Mouse (Mus musculus) liver, embryonic 16.5 days (tissue): ENCODE results near the gene Smg5. TPM values are rescaled to one million over a fixed set of nuclear protein-coding genes. Genes with fewer than 3 reads are reported as not detected.
"Not testable (repeated sequence)": the region's sequence is repeated elsewhere in the genome, so short reads cannot be mapped to it uniquely, and the experiment has no call there.

Experiments
- ATAC-seq: fragments of 200-750 bp; cut with Nextera tagmentation; 2 replicates; pipeline ENCODE4 v1.8.0; 2017; ENCODE audit warnings: low read depth, mild to moderate bottlenecking, moderate number of reproducible peaks, moderate library complexity
- H3K27ac ChIP-seq: fragments of 300-500 bp; sonication (generic); 2 replicates; pipeline ENCODE4 v1.5.1; 2014; ENCODE audit warnings: mild to moderate bottlenecking, low read length
- H3K27me3 ChIP-seq: fragments of 300-500 bp; sonication (generic); 2 replicates; pipeline ENCODE4 v1.6.1; 2014; ENCODE audit warnings: low read depth, low read length, mixed read lengths; ENCODE audit not compliant: control insufficient read depth, insufficient read depth
- H3K36me3 ChIP-seq: fragments of 300-500 bp; sonication (generic); 2 replicates; pipeline ENCODE4 v1.6.1; 2014; ENCODE audit warnings: mild to moderate bottlenecking; ENCODE audit not compliant: control insufficient read depth, insufficient read depth
- H3K4me1 ChIP-seq: fragments of 300-500 bp; sonication (generic); 2 replicates; pipeline ENCODE4 v1.6.1; 2014; ENCODE audit warnings: low read depth, low read length, mixed read lengths; ENCODE audit not compliant: control insufficient read depth
- H3K4me2 ChIP-seq: fragments of 300-500 bp; sonication (generic); 2 replicates; pipeline ENCODE4 v1.6.1; 2014; ENCODE audit warnings: low read depth, low read length, mixed read lengths
- H3K4me3 ChIP-seq: fragments of 300-500 bp; sonication (generic); 2 replicates; pipeline ENCODE4 v1.5.1; 2014; ENCODE audit warnings: low read depth, mild to moderate bottlenecking, low read length
- H3K9ac ChIP-seq: fragments of 300-500 bp; sonication (generic); 2 replicates; pipeline ENCODE4 v1.6.1; 2014; ENCODE audit warnings: low read depth, low read length
- H3K9me3 ChIP-seq: fragments of 300-500 bp; sonication (generic); replicated peaks from 2 replicates; pipeline ENCODE4 v1.6.1; 2016; ENCODE audit warnings: low read length; ENCODE audit not compliant: control insufficient read depth
- WGBS: fragments of 180-500 bp; shearing (Covaris S2); extraction: QIAGEN DNeasy Blood & Tissue Kit; methylation state at CpG from one replicate; pipeline ENCODE4 v1.1.7; 2014; ENCODE audit not compliant: insufficient replicate concordance; 5-methylcytosine and 5-hydroxymethylcytosine counted together
- polyA plus RNA-seq: library from polyadenylated mRNA; unstranded; fragments of >200 nt; fragmentation: Nextera tagmentation; extraction: Ambion mirVana; gene quantifications from 2 replicates; pipeline ENCODE4 v1.2.1, GENCODE M21; 2015

Smg5 gene
- polyA plus RNA-seq: 27.7 and 30.8 TPM in 2 replicates

DNA sequence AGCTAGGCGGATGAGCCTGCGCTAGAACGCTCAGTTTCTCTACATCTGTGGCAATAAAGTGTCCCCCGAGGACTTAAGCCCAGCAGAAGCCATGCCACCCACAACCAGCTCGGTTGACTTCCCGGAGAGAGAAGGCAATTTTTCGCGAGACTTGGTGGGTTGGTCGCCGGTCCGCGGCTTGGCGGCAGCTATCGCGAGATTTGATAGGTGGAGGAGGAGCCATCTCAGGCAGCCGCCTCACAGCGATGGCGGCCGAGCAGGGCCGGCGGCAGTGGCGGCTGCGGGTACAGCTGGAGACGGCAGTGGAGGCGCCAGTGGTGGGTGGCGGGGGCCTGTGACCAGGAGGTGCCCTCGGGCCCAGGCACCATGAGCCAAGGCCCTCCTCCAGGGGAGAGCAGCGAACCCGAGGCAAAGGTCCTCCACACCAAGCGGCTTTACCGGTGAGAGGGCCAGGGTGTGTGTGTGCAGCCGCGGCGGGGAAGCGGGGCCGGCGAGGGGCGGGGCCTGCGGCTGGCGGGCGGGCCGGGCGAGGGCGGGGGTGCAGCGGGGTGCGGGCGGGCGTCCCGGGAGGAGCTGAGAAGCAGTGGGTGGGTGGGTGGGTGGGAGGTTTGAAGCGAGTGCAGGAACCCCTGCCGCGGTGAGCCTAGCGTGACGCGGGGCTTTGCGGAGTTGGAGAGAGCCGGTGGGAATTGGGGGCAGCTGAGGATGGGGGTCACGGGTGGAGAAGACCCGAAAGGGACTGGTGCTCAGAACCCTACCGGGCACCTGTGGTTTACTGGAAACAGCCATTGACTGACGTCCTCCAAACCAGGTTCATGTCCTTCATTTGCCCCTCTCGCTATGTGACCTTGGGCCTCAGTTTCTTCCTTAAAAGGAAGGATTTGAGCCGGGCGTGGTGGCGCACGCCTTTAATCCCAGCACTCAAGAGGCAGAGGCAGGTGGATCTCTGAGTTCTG lies at the start of gene Smg5, which contains the start of gene Tmem79:
TSS of gene Smg5 (plus strand) at position 203 of the 956 bp plus-strand sequence.
TSS of gene Tmem79 (minus strand) at position 91 of the 956 bp plus-strand sequence.
- Histone ChIP-seq H3K36me3 (no peaks in the 10 kb centered on the region), H3K9ac (peak within 1 kb of the TSS; percentile 93), H3K4me2 (peak within 1 kb of the TSS; percentile 86), H3K27ac (peak within 1 kb of the TSS; percentile 89), H3K4me1 (peaks cover 45% of the 10 kb centered on the region), H3K9me3 (no peaks in the 10 kb centered on the region), H3K27me3 (no peaks in the 10 kb centered on the region), H3K4me3 (peak within 1 kb of the TSS; percentile 87)
- peak; percentile 88 for ATAC-seq
- under 1% methylated on average over 52 of the region's 66 CpGs for WGBS

DNA sequence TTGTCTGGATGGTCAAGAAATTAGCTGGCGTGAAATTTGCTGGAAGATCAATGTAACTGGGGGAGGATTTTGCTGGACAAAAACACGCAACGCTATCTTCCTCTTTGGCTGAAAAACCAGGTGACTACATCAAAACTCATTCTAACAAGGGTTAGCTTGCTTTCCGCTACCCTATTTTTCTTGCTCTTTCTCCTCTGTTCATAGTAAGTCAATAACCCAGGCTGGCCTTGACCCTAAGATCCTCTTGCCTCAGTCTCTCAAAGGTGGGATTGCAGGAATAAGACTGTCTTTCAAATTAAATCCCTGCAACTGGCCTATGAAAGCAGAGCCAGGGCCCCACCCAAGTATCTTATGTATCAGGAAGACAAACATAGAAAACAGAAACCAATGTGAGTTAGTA lies 49.0 kb upstream of the Smg5 start, which contains the start of gene Gm38392:
TSS of gene Gm38392 (minus strand) at position 101 of the 400 bp plus-strand sequence.
- 80% methylated on average over 4 of the region's 4 CpGs for WGBS
- Histone ChIP-seq H3K4me1 (no peaks in the 10 kb centered on the region), H3K36me3 (no peaks in the 10 kb centered on the region), H3K4me3 (no peak within 1 kb of the TSS), H3K27ac (no peak within 1 kb of the TSS), H3K9me3 (no peaks in the 10 kb centered on the region), H3K4me2 (no peak within 1 kb of the TSS), H3K27me3 (no peaks in the 10 kb centered on the region), H3K9ac (no peak within 1 kb of the TSS)
- no peak for ATAC-seq

DNA sequence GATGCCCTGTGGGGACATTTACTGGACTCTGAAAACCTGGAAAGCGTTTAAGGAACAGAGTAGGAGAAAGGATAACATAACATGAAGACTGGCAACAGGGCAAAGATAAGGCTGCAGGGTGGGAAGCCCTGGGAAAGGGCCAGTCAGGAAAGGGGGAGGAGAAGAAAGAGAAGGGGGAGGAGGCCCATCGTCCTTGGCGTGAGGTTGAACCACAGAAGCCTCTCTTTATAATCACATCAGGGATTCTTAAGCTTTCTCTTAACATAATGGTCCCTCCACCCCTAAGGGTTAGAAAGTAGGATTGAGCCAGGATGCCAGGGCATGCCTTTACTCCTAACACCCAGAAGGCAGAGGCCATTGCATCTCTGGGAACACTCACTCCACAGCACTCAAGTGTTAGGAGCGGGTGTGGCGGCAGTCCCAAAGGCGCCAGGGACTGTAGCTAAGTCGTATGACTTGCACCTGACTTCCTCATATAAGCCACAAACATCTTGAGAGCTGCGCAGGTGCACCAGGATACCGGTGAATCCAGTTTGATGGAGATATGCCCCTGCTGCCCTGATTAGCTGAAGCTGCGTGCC lies 47.8 kb upstream of the Smg5 start:
- ATAC-seq, H3K9ac ChIP-seq, H3K4me3 ChIP-seq, H3K36me3 ChIP-seq, H3K27ac ChIP-seq, H3K27me3 ChIP-seq, H3K4me2 ChIP-seq, H3K4me1 ChIP-seq, H3K9me3 ChIP-seq: not testable (repeated sequence)
- 63% methylated on average over 8 of the region's 10 CpGs for WGBS

DNA sequence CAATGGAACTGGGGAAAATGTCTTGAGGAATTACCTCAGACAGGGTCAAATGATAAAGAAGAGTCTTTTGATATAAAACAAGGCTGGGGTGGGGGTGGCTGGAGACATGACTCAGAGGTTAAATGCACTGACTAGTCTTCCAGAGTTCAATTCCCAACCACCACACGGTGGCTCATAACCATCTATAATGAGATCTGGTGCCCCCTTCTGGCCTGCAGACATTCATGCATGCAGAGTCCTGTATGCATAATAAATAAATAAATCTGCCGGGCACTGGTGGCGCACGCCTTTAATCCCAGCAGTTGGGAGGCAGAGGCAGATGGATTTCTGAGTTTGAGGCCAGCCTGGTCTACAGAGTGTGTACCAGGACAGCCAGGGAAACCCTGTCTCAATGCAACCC lies 44.1 kb upstream of the Smg5 start:
- Histone ChIP-seq H3K36me3 (no peaks in the 10 kb centered on the region), H3K4me1 (peaks cover 5% of the 10 kb centered on the region), H3K4me2 (no peak overlapping the region), H3K9ac (no peak overlapping the region), H3K27me3 (no peaks in the 10 kb centered on the region), H3K27ac (no peak overlapping the region), H3K9me3 (no peaks in the 10 kb centered on the region), H3K4me3 (no peak overlapping the region)
- no peak for ATAC-seq
- WGBS: 39% methylated on average over 4 of the region's 4 CpGs

DNA sequence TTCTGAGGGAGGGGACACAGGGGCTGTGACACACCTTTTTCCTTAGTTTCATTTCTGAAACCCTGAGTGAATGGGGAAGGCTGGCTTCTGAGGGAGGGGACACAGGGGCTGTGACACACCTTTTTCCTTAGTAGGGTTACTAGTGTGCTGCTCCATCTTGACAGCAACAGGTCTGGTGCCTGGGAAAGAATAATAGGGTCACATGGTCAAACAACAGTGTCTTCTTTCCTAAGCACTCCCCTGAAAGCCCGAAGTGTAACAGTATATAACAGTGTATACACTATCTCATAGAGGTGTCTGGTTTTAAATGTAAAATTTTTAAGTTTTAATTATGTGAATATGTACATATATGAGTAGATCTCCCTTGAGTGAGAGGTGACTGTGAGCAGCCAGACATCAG lies 40.8 kb upstream of the Smg5 start:
- 35% methylated on average over 1 of the region's 1 CpGs for WGBS
- peak overlapping the region; percentile 91 for H3K4me2 ChIP-seq
- H3K27me3 ChIP-seq, ATAC-seq, H3K9me3 ChIP-seq, H3K4me3 ChIP-seq, H3K36me3 ChIP-seq: not testable (repeated sequence)
- 0 out of 2 replicates have a peak overlapping the region, but pooled peaks have one; percentile 28 for H3K27ac ChIP-seq
- peak overlapping the region; percentile 51 for H3K9ac ChIP-seq
- H3K4me1 ChIP-seq: peaks cover 15% of the 10 kb centered on the region

DNA sequence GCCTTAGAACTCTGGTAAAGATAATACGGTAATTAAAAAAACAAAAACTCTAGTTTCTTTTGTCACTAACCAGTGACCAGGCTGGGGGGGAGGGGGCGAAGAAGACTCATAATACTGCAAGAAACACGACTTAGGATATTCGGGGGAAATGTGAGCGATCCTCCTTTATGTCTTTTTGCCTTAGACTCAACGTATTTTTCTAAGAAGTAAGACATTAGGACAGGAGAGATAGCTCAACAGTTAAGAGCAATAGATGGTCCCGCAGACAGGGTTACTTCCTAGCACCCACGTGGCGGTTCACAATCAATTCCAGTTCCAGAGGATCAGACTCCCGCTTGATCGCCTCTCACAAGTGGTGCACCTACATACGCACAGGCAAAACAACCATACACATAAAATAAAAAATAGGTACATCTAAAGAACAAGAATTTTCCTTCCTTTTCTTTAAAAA lies 39.9 kb upstream of the Smg5 start:
- Histone ChIP-seq H3K27me3 (no peaks in the 10 kb centered on the region), H3K9ac (peak overlapping the region; percentile 73), H3K27ac (peak overlapping the region; percentile 95), H3K36me3 (peaks cover 14% of the 10 kb centered on the region), H3K4me3 (peak overlapping the region; percentile 80), H3K4me2 (peak overlapping the region; percentile 91), H3K9me3 (no peaks in the 10 kb centered on the region), H3K4me1 (peaks cover 15% of the 10 kb centered on the region)
- under 1% methylated on average over 12 of the region's 12 CpGs for WGBS
- ATAC-seq: no peak

DNA sequence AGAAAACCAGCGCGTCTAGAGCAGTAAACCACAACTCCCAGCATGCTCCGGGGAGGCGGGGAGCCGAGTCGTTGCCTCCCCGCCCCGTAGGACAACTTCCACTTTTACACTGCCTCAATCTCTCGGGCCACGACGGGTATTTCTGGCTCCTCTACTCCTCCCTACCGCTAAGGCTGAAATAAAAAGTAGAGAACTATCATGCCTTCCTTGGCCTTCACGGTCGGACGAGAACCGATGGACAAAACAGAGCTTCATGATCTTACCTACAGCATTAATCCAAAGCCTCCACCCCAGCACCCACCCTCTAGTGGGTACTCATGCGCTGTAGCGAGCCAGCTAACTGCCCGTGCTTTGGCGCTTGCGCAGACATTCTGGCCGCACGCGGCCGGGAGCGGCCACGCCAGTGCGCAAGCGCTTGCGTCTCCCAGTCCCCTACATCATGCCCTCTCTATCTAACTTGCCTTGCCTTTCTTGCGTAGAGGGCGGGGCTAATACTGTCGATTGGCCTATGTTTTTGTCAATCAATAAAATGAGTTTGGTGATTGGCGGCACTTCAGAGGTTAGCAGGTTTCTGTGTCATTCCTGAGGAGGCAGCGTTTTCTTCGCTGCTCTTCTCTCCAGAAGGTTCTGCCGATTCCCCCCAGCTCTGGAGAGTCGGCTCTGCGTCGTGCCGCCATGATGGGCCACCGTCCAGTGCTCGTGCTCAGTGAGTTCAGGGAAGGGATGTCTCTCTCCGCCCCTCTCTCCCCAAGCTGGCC lies 39.3 kb upstream of the Smg5 start, which contains the start of the genes Tsacc and Cct3:
TSS of gene Tsacc (minus strand) at position 439 of the 758 bp plus-strand sequence.
TSS of gene Cct3 (plus strand) at position 556 of the 758 bp plus-strand sequence.
- WGBS: under 1% methylated on average over 44 of the region's 44 CpGs
- peaks cover 18% of the 10 kb centered on the region for H3K36me3 ChIP-seq
- peak within 1 kb of the TSS; percentile 80 for H3K4me3 ChIP-seq
- H3K4me1 ChIP-seq: peaks cover 15% of the 10 kb centered on the region
- no peaks in the 10 kb centered on the region for H3K9me3 ChIP-seq
- peak; percentile 98 for ATAC-seq
- H3K4me2 ChIP-seq: peak within 1 kb of the TSS; percentile 91
- H3K27me3 ChIP-seq: no peaks in the 10 kb centered on the region
- H3K9ac ChIP-seq: peak within 1 kb of the TSS; percentile 79
- peak within 1 kb of the TSS; percentile 95 for H3K27ac ChIP-seq

DNA sequence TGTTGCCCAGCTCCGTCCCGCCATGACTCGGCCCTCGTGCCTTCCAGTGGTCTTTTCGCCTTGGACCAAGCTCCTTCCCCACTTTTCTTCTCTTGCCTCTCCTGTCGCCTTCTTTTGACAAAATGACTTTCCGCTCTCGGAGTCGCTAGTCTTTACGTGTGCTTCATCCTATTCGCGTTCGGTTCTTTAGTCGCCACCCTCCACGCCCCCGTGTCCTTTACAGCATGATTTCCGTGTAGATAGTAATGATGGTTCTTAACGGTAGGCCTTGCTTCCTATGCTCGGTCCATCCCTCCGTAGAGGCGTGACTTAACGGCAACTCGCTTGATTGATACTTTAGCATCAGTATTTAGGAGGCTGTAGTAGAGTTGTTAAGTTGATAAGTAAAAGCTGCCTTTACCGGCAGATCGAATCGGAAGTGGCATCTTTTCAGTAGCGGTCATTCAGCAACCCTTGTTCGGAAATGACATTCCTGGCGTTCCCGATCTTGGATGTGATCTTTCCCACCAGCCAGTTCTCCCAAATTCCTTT lies 38.7 kb upstream of the Smg5 start:
- peak overlapping the region; percentile 80 for H3K4me3 ChIP-seq
- no peaks in the 10 kb centered on the region for H3K27me3 ChIP-seq
- peak overlapping the region; percentile 90 for H3K27ac ChIP-seq
- peak overlapping the region; percentile 78 for H3K4me2 ChIP-seq
- WGBS: under 1% methylated on average over 30 of the region's 30 CpGs
- ATAC-seq: 0 out of 2 replicates have a peak, but pooled peaks have one; percentile 7
- peak overlapping the region; percentile 79 for H3K9ac ChIP-seq
- H3K4me1 ChIP-seq: peaks cover 15% of the 10 kb centered on the region
- H3K36me3 ChIP-seq: peaks cover 25% of the 10 kb centered on the region
- H3K9me3 ChIP-seq: no peaks in the 10 kb centered on the region
